Mouse (Mus musculus) testis, postnatal 14 days (tissue): ENCODE data around the gene Hlx.

Experiments used
- DNase-seq: peaks from one replicate; pipeline ENCODE4 v3.0.0; 2021; ENCODE audit warnings: low spot score

Gene Hlx

GRCm38 (mm10) chr1:184715693-184716092 lies 16.7 kb downstream of the Hlx start:
- no peak for DNase-seq

- no peak for DNase-seq
Measured at GRCm38 (mm10) chr1:184714515-184714914, 17.9 kb downstream of the Hlx start.

DNA sequence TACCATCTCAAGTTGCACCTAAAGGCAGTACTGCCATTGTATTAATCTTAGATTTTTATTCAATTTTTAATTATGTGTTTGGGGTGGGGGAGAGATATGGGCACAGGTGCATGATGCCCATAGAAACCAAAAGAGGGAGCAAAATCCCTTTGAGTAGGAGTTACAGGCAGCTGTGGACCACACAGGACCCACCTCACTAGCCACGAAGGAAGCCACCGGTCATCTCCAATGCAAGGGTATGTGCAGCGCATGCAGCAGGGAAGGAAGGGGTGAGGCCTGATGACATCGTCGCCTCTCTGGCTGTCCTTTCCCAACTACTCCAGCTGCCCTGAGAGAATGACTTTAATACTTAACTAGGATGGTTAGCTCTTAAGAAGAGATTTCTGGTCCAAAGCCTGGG lies 18.7 kb downstream of the Hlx start:
- no peak for DNase-seq

GRCm38 (mm10) chr1:184707532-184708248 lies 24.7 kb downstream of the Hlx start:
- DNase-seq = no peak

GRCm38 (mm10) chr1:184704901-184705300 lies 27.5 kb downstream of the Hlx start:
- no peak for DNase-seq

- no peak for DNase-seq
Measured at GRCm38 (mm10) chr1:184699295-184699694, 33.1 kb downstream of the Hlx start.

- no peak for DNase-seq
Measured at GRCm38 (mm10) chr1:184695451-184695850, 37.0 kb downstream of the Hlx start.

GRCm38 (mm10) chr1:184692204-184692904 lies 40.1 kb downstream of the Hlx start:
- DNase-seq = no peak

GRCm38 (mm10) chr1:184691240-184691639 lies 41.2 kb downstream of the Hlx start:
- no peak for DNase-seq

GRCm38 (mm10) chr1:184688026-184688425 lies 44.4 kb downstream of the Hlx start:
- DNase-seq = no peak

DNA sequence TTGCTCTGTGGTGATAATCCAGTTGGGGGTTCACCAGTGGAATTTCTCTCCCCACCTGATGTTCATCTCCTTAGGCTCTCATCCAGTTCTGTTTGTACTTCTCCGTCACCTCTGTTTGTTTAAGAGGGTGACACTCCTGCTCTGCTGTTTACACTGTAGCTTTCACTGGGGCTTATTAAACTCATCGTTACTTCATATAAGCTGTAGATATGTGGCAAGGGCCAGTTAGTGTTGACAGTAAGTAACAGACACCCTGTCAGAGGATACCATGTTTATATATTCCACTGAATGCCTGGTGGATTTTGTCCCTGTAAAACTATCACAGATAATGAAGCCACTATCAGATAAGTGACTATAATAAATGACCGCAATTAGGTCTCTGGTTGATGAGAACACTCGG lies 44.9 kb downstream of the Hlx start:
- no peak for DNase-seq

GRCm38 (mm10) chr1:184683541-184683940 lies 48.9 kb downstream of the Hlx start:
- no peak for DNase-seq

- DNase-seq = no peak
Measured at GRCm38 (mm10) chr1:184679416-184679965, 52.9 kb downstream of the Hlx start.

DNA sequence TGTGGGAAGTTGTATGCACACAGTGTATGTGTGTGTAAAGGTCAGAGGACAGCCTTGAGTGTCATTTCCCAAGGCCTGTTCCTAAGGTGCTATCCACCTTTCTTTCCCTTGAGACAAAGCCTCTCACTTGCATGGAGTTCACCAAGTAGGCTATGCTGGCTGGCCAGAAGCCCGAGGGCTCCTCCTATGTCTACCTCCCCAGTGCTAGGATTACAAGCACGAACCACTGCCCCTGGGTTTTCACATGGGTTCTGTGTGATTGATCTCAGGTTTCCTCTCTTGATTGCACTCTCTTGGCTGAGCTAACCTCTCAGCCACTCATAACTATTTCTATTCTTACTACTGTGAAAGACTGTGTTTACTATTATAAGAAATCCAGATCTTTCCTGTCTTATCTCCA lies 54.8 kb downstream of the Hlx start:
- DNase-seq = no peak
